Mouse (Mus musculus) NIH3T3 (cell line): ENCODE data around the gene Gm20219.
"Not testable (repeated sequence)": the region's sequence is repeated elsewhere in the genome, so short reads cannot be mapped to it uniquely, and the experiment has no call there.

Source experiments
- DNase-seq: peaks from one replicate; pipeline ENCODE4 v3.0.0-alpha.2; 2012; ENCODE audit warnings: low read depth

Gm20219 gene

DNA sequence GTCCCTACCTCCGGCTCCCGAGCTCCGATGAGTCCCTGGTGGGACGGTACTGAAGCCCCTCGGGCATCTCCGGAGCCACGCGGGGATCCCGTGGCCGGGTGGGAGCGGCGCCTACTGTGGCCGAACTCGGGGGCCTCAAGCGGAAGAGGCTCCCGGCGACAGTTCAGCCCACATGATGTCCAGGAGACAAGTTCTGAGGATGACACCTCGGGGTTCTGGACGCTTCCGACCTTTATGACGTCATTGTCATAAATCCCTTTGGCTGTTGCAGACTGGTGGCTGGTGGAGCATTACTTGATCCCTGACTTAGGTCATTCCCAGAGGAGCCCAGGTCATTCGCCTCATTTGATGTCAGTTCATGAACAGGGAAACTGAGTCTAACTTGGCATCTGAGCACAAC, 41.9 kb downstream of the Gm20219 start, which contains the start of gene Znrf4:
Gene Znrf4 (minus strand): TSS at position 122 of the 400 bp plus-strand sequence.
- DNase-seq = no peak

DNA sequence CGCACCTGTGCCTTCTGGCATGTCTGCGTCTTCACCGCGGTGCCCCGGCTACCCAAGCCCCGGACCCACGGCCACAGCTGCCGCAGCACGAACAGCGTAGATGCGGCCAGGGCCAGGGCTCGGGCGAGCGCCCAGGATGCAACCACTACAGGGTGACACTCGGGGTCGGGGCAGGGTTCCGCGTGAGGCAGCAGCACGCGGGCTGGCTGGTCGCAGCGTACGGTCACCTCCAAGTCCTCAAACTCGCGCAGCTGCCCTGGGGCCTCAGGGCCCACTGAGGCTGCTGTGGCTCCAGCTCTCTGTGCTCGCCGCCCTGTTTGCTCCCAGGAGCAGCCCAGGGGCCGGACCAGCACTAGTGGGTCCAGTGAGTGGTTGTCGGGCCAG, 42.5 kb downstream of the Gm20219 start:
- no peak for DNase-seq

- DNase-seq = no peak
These were observed 43.0 kb downstream of the Gm20219 start for GRCm38 (mm10) chr17:56510970-56511706.

DNA sequence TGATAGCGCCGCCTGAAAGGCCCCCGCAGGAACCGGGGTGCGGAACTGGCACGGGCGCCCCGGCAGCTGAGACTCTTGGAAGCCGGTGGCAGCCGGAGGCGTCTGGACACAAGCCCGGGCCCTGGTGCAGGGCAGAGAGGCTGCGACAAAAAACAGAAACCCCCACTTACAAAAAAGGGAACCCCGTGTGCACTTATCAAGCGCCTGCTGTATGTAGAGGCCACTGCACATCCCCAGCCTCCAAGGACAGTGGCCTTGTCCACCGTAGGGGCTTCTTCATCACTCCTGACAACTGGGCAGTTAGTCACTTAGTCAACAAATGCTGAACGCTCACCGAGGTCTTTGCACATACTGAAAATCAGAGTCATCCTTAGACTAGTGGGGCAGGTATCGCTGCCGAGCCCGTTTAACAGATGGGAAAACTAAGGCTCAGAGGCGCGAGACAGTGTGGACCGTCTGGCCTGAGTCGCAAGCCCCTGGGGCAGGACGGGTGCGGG, 43.7 kb downstream of the Gm20219 start:
- DNase-seq = no peak

GRCm38 (mm10) chr17:56509707-56510472, 44.3 kb downstream of the Gm20219 start:
- DNase-seq = no peak

DNA sequence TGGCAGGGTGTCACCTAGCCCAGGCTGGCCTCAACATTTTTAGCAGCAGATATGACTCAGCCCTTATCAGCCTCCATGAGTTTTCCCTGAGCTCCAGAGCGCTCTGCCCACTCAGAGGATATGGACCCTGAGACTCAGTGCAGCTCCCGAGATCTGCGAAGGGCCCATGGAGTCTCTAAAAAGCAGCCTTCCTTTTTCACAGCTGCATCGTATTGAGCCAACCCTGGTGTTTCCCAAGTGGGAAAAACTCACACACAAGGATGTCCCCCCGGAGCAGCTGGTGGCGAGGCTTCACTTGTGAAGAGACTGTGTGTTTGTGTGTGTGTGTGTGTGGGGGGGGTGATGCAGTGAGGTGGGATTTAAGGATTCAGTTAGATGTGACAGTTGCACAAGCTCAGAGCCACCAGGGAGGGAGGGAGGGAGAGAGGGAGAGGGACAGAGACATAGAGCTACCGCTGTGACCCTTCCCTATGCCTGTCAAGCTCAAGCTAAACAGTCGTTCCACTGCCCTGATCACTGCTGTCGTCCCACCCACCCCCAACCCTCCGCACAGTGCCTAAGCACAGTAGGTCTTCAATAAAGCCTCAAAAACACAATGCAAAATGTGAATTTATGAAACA, 45.1 kb downstream of the Gm20219 start:
- DNase-seq = no peak

GRCm38 (mm10) chr17:56507161-56508068, 46.8 kb downstream of the Gm20219 start:
- DNase-seq = peak; percentile 99

- no peak for DNase-seq
These were observed 47.6 kb downstream of the Gm20219 start for GRCm38 (mm10) chr17:56506417-56507065.

DNA sequence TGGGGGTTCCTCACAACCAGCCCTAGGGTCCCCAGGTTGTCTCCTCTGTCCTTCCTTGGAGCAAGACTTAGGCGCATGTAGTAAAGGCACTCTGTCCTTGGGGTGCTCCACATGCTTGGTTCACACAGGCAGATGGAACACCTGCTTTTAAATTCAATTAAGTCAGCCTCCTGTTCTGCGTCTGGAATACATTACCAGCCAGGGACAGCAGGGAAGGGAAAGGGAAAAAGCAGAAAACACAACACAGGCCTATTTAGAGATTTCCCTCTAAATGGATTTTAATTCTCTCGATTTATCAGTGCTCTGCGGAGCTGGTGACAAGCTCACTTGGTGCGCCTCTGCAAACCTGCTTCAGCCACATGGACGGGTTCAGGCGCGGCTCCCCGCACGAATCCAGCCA, 48.8 kb downstream of the Gm20219 start:
- no peak for DNase-seq

GRCm38 (mm10) chr17:56502526-56502925, 51.7 kb downstream of the Gm20219 start:
- DNase-seq = peak; percentile 83

GRCm38 (mm10) chr17:56501635-56502400, 52.4 kb downstream of the Gm20219 start:
- DNase-seq = not testable (repeated sequence)
